In the genomic region with DNA sequence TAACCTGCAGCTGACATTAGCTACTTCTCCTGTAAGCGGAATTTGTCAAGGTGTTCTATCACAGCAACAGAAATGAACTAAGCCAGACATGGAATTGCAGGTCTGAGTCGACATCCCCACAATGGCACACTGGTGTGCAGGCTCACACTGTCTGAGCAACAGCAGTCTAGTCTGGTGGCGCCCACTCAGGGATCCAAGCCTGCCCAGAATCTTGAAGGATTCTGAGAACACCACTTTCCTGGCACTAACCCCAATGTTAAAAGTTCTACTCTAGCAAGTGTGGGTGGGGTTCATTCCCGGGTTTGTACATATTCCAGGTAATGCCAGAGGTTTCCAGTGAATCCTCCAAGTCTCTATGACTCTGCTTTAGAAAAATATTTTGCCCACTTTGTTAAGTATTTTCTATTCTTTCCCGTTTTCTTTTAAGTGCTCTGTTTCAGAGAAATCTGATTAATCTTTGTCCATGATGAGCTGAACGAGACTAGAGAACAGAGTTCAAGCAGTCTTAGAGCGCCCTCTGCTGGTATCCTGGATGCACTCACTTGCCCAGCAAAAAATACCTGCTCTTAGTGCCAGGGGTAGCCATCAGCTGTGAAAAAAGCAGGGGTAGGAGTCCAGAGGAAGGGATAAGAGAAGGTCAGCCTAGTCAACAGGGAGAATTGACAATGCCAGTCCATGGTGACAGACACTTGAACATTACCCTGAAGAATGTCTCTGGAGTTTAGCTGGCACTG, we compare ENCODE assay signal across 8 mouse cellular contexts. TPM values are rescaled to one million over a fixed set of nuclear protein-coding genes. Genes with fewer than 3 reads are reported as not detected.
A peak's percentile ranks its signal among the peaks of the same experiment; 100 is the strongest.
DNase-seq lines count a peak whose midpoint lies in the region; ATAC-seq and TF ChIP-seq lines count a peak whose summit lies in the region.
"Had no signal": no experiment of that assay in that cellular context is flagged by ENCODE, and none has a peak within 500 bp of the region (broad histone marks: within the 10 kb centered on the region; RNA-seq: fewer than 3 reads in every experiment).

No protein-coding gene starts in this region.

- no peak for TF ChIP-seq POLR2A in bone marrow macrophage, adult 2 months (IDR thresholded peaks at IDR 0.05; ENCODE audit: borderline replicate concordance, low read depth, low read length)
- TF ChIP-seq POLR2A in embryonic fibroblast, embryonic 13.5 days (IDR thresholded peaks at IDR 0.05; ENCODE audit: low read depth, low read length), result no peak

- peaks cover 41% of the 10 kb centered on the region for H3K36me3 ChIP-seq in hindbrain, embryonic 13.5 days
- H3K36me3 ChIP-seq in midbrain, embryonic 10.5 days, result peaks cover 52% of the 10 kb centered on the region

- peak; percentile 66 for ATAC-seq in hindbrain, embryonic 13.5 days (ENCODE audit: low FRiP score)

- TF ChIP-seq CTCF in bone marrow macrophage, adult 2 months (IDR thresholded peaks at IDR 0.05; ENCODE audit: low read depth, low read length), result peak; percentile 73
- peak; percentile 35; the same call in 1 of the 2 replicates for TF ChIP-seq CTCF in embryonic fibroblast, embryonic 13.5 days (IDR thresholded peaks at IDR 0.05; ENCODE audit: borderline replicate concordance, insufficient read depth, low read length)

- H3K4me3 ChIP-seq in bone marrow macrophage, adult 2 months (ENCODE audit: insufficient read depth, low read length), result no peak overlapping the region
- no peak overlapping the region for H3K4me3 ChIP-seq in embryonic fibroblast, embryonic 13.5 days (ENCODE audit: insufficient read depth, low read length)
- H3K4me3 ChIP-seq in hindbrain, embryonic 13.5 days, result no peak overlapping the region
- no peak overlapping the region for H3K4me3 ChIP-seq in midbrain, embryonic 10.5 days
- H3K4me3 ChIP-seq: limb, embryonic 13.5 days had no signal

- peaks cover 17% of the 10 kb centered on the region for H3K4me1 ChIP-seq in bone marrow macrophage, adult 2 months (ENCODE audit: control insufficient read depth, insufficient read depth, low read length)
- H3K4me1 ChIP-seq in embryonic fibroblast, embryonic 13.5 days (ENCODE audit: control insufficient read depth, insufficient read depth, low read length), result peaks cover 7% of the 10 kb centered on the region
- 0 out of 2 replicates have a peak, but pooled peaks cover 3% of the 10 kb centered on the region for H3K4me1 ChIP-seq in hindbrain, embryonic 13.5 days (replicated peaks)
- no peaks in the 10 kb centered on the region for H3K4me1 ChIP-seq in midbrain, embryonic 10.5 days

- H3K27me3 ChIP-seq in hindbrain, embryonic 13.5 days, result no peaks in the 10 kb centered on the region
- no peaks in the 10 kb centered on the region for H3K27me3 ChIP-seq in midbrain, embryonic 10.5 days (ENCODE audit: low read depth, poor library complexity, severe bottlenecking)
- H3K27me3 ChIP-seq: limb, embryonic 13.5 days had no signal

- peak; percentile 25 for DNase-seq in MEL-GATA-1-ER (ENCODE audit: extremely low read depth, low read depth)
- peak; percentile 80 to 91 for DNase-seq in layer of hippocampus, postnatal 14 days (ENCODE audit: low spot score in 2 of 2)
- peak; percentile 71 for DNase-seq in midbrain, embryonic 10.5 days (ENCODE audit: low spot score)
- peak; percentile 53 to 68 for DNase-seq in right cerebral cortex, postnatal 36 days (ENCODE audit: low spot score in 2 of 2)

- no peaks in the 10 kb centered on the region for H3K9me3 ChIP-seq in hindbrain, embryonic 13.5 days
- H3K9me3 ChIP-seq in midbrain, embryonic 10.5 days (replicated peaks), result no peaks in the 10 kb centered on the region
- H3K9me3 ChIP-seq: limb, embryonic 13.5 days had no signal

- 56% methylated on average over 7 of the region's 7 CpGs for WGBS in hindbrain, embryonic 13.5 days
- WGBS in midbrain, embryonic 10.5 days, result 57% methylated on average over 7 of the region's 7 CpGs

- no peak overlapping the region for H3K4me2 ChIP-seq in hindbrain, embryonic 13.5 days
- H3K4me2 ChIP-seq: limb, embryonic 13.5 days had no signal

- no peak overlapping the region for H3K27ac ChIP-seq in bone marrow macrophage, adult 2 months (ENCODE audit: insufficient read depth, low read depth, low read length)
- no peak overlapping the region for H3K27ac ChIP-seq in embryonic fibroblast, embryonic 13.5 days (ENCODE audit: insufficient read depth, low read length)
- no peak overlapping the region for H3K27ac ChIP-seq in hindbrain, embryonic 13.5 days
- H3K27ac ChIP-seq in midbrain, embryonic 10.5 days (replicated peaks), result no peak overlapping the region
- H3K27ac ChIP-seq: limb, embryonic 13.5 days had no signal

- no peak overlapping the region for H3K9ac ChIP-seq in hindbrain, embryonic 13.5 days
- H3K9ac ChIP-seq: limb, embryonic 13.5 days had no signal

RNA-seq across cellular contexts. Expression of a gene that starts 29.9 kb away (rescaled TPM):
- 23.9 and 28.2 TPM in 2 replicates for polyA plus RNA-seq in bone marrow macrophage, adult 2 months (2012; ENCODE audit: insufficient read depth, insufficient read length, missing spikeins)
- 21.1 and 24.2 TPM in 2 replicates for polyA plus RNA-seq in embryonic fibroblast, embryonic 13.5 days (2011; ENCODE audit: insufficient read length, low read depth, missing spikeins)
- 148 and 152 TPM in 2 replicates for polyA plus RNA-seq in hindbrain, embryonic 13.5 days (2015; fragmentation: Nextera tagmentation; extraction: Ambion mirVana)
- total RNA-seq in layer of hippocampus, postnatal 14 days (2021), result 10 to 100 TPM; 42.4 to 48.1 TPM
- 77.7 and 85.5 TPM in 2 replicates for polyA plus RNA-seq in midbrain, embryonic 10.5 days (2016; fragmentation: Nextera tagmentation; extraction: Ambion mirVana)

Comparison
In these comparisons a context has a peak if more than half of its experiments do, and no peak if none do; other contexts are left out.
1. DNase-seq: peak in every context shown above with its lines; median percentile 86 in layer of hippocampus, postnatal 14 days; 71 in midbrain, embryonic 10.5 days; 60 in right cerebral cortex, postnatal 36 days; 25 in MEL-GATA-1-ER.